Mouse (Mus musculus): ENCODE data around the gene March1. TPM values are rescaled to one million over a fixed set of nuclear protein-coding genes. Genes with fewer than 3 reads are reported as not detected.

Gene March1
- 1 to 10 TPM; 1.2 to 1.6 TPM for polyA plus RNA-seq (2017; shearing (Covaris generic))

- no peak for ATAC-seq
Observed at GRCm38 (mm10) chr8:65617871-65618751, at the start of gene March1. Gene March1 (plus strand): TSS chr8:65617900.

- ATAC-seq = no peak
Observed at GRCm38 (mm10) chr8:65586909-65587308, 30.8 kb upstream of the March1 start.

DNA sequence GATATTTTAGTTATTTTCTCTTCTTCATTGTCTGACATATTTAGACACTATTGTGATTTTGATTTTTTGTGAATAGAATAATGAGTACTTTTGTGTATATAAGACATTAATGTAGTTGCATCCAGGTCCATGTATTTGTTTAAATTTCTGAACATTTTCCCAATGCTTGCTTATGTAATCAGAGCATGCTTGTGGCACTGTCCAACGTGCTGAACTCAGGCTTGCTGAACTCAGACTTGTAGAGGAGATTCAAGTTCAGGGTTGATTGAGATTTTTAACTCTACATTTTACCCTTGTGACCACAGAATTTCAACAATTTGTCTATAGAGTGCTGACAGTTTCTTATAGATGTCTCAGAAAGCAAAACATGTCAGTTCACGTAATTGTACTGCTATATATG, 14.5 kb upstream of the March1 start:
- no peak for ATAC-seq

GRCm38 (mm10) chr8:65609509-65609908, 8.2 kb upstream of the March1 start:
- ATAC-seq = no peak

DNA sequence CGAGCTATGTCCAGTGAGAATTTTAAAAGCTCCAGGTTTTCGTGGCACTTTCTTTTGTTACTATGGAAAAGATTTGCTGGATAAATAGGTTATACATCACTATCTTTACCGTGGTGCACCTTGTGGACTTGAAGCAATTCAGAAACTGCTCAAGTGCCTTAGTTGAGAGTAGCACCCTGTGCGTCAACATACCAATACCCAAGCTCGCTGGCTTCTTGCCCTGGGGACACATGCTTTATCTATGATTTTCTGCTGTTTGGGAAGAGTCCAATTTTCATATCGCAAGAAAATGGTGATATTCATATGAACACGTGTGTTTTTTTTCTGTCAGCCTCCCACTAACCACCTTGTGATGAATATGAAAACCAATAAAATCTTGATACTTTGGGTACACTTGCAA, 1.3 kb downstream of the March1 start:
- no peak for ATAC-seq

- ATAC-seq = no peak
Observed at GRCm38 (mm10) chr8:65644931-65645330, 27.2 kb downstream of the March1 start.

- ATAC-seq = no peak
Observed at GRCm38 (mm10) chr8:65645502-65645901, 27.8 kb downstream of the March1 start.

DNA sequence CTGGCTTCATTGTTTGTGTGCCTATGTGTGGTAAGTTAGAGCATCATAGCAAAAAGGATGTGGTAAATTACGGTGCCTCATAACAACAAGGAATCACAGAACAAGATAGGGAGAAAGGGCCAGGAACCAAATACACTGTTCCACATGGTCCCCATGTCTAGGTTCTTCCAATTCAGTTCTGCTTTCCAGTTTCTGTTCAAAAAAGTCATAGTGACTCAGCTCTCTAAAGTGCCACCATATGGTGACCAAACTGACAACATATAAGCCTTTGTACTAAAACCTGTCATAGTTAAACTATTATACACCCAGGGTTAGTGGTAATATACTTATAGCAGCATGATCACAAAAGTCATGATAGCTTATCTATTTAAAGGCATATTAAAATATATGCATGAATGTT, 28.2 kb downstream of the March1 start:
- ATAC-seq = no peak

GRCm38 (mm10) chr8:65655924-65656323, 38.2 kb downstream of the March1 start:
- no peak for ATAC-seq

DNA sequence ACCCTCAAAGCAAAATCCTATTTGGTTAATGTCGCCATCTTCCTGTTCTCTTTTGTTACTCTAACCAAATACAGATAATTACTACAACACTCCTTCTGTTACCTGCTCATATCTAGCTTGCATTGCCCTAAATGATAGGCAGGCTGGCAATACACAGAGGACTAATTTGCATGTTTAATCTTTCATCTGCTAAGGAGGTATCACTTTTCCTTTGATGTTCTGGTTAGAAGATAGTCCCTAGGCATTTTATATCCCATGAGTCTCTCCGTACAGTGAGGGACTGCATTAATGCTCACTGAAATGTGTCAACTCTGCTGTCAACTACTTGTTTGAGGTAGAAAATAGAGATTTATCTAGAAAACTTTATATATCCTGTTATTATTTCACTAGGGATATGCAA, 44.2 kb downstream of the March1 start:
- ATAC-seq = no peak

DNA sequence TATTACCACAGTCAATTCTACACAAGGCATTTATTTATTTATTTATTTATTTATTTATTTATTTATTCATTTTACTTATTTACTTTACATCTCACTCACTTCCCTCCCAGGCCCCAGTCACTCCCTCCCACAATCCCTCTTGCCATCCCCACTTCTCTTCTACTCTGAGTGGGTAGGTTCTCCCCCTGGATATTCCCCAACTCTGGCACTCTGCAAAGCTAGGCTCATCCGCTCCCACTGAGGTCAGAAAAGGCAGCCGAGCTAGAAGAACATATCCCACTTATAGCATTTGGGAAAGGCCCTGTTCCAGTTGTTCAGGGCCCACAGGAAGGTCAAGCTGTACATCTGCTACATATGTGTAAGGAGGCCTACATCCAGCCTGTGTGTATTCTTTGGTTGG, 48.1 kb downstream of the March1 start:
- no peak for ATAC-seq

GRCm38 (mm10) chr8:65743066-65743465, 125.4 kb downstream of the March1 start:
- ATAC-seq = no peak

DNA sequence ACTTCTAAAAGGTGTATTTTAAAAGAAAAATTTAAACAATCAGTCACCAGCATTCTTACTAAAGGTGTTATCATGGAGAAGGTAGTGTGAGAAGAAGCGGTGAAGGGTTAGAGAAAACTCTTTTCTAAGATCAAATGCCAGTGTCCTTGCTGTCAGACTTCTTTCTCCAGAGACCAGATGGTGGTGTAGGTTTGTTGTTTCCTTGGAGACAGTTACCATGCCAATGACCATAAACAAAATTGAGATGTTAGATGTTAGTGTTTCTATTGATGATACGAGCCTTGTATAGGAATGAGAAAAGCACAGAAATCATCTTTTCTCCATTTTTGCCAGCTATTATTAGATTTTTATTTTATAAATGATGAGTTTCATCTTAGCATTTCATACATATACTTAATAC, 158.1 kb downstream of the March1 start:
- no peak for ATAC-seq

DNA sequence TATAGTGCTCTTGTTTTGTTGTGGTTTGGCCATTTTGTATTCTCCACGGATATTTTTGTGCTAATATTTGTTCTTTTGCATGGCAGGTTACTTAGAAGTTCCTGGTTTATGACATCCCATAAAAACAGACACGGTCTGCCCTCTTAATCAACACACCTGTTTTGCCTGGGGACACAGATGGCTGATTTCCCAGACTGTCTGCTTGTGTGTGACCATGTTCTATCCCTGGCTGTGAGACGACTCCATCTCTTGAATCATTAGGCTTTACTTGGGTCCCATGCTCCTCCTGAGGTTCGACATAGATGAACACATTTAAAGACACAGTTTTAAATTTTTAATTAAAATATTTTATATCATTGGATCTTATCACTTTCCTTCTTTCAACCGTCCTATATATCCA, 163.5 kb downstream of the March1 start:
- ATAC-seq = no peak

DNA sequence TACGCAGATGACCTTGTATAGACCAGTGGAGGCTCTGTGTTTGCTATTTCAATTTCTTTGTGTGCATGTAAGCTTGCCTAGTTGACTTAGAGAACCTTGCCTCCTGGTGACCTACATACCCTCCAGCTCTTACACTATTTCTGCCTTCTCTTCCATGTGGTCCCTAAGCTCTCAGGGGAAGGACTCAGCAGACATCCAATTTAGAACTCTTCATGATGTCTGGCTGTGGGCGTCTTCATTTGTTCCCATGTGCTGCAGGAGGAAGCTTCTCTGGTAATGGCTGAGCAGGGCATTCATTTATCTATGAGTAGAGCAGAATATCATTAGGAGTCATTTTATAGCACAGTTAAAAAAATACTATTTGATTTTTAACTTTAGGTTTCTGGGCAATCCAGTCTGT, 195.3 kb downstream of the March1 start:
- ATAC-seq = no peak

DNA sequence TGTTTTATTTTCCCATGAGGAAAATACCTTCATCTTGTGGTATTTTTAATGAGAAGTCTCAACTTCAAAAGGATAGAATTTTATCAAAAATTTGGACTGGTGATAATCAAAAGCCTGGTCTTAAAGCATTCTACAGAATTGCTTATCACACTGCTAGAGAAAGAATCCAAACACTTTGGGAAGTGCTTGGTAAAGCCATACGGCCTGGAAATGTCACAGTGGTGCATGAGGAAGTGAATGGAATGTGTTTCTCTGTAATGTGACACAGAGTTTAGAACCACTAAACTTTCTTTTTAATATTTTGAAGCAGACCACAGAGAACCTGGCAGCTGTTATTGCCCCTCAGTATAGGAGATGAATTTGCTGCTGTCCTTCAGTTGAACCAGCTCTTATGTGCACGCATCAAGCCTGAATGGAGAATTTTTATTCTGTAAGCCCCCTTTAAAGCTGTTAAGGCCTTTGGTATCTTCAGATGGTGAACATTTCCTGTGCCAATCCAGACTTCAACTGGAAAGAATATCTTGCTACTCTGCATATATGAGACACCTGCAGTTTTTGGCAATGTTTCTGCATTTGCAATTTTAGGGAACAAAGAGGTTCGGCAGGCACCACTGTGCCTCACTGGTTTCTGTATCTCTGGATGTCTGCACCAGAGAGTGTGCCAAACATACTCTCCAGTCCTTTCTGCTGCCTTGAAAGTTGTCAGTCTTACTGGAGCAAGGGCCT, 304.8 kb downstream of the March1 start:
- no peak for ATAC-seq

DNA sequence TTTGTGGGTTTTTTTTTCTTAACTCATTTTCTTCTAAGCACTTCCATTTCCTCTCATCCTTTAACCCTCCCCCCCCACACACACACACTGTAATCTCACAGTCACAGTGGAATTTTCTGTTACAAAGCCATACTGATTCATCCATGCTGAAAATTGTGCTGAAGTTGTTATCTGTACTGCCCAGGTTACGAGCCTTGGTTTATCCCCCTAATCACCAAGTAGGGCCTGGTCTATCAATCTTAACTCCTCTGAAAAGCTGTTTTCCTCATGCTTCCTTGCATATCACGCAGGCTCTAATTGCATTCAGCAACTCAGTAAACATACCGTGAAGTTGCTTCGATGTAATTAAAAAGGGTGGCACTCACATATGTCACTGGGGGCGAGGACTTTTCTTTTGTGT, 339.2 kb downstream of the March1 start:
- ATAC-seq = no peak

DNA sequence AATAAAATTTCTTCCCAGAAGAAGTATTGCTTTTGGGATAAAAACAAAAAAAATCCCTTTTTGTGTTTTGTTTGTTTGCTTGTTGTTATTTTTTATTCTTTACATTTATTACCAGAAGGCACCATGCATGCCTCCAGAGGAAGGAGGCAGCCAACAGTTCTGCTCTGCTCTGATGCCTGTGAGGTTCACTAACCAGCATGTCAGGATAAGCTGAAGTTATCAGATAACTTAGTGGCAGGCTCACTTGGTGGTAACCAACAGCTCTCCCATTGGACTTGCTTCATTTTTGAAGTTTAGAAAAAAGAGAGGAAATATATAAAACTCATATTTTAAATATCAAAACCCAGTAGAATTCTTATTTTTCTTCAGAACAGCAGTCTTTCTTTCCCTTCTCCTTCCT, 339.8 kb downstream of the March1 start:
- ATAC-seq = no peak

DNA sequence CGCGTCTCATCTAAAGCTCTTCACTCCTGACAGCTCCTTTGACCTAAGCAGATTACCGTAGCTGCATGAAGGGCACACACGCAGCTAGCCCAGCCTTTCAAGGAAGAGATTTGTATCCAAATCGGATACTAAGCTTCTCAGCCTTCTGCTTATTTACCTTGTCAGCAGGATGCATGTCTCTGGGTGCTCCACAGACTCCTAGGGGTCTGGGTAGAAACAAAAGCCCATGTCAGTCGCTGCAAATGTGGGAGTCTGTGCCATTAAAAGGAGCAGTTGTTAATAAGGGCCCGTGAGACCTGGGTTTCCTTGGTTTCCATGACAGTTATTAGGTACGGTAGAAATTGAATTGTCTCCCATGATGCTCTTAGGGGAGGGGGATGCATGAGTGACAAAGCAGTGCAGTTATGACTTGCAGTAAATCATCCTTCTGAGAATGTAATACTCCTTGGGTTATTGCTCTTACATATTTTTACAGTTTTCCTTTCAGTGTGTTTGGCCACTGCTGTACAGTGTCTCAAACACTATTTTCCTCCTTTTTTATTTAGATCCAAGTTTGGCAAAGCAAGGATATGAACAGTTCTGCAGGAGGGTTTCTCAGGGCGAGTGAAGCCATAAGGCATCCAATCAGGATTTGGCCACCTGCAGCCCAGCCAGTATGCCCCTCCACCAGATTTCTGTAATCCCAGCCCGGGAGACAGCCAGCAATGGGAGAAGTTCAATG, 349.0 kb downstream of the March1 start:
- ATAC-seq = no peak

GRCm38 (mm10) chr8:65967223-65967778, 349.6 kb downstream of the March1 start:
- no peak for ATAC-seq

DNA sequence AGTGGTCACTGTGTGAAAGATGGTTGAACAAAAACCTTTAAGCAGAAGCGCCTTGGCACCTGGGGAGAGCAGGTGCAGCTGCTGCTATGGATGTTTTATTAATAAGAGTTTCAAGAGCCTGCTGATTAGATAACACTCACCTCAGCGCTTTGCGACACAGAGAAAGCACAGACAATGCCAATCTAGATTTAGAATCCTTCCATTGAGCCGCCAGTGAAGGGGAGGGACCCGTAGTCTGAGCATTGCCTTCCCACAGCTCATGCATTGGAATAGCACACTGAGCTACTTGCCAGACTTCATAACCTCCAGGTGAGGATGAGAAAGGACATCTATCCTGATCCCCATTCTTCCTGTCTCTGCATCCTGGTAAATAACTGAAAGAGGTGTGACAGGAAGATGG, 359.2 kb downstream of the March1 start:
- ATAC-seq = no peak

DNA sequence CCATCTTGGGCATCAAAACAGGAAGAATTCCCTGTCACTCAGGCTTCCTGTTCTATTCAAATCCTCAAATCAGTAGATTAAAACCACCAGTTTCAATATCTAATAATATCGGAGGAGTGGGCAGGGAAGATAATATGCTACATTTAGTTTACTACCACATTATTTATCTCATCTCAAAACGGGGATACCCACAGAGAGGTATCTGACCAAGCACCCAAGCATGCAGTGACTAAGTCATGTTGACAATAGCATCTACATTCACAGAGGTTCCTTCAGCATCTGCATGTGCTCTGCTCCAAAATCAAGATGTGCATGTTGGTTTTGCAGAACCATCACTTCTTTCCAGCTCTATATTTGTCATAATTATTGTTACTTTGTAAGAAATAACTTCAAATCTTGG, 364.3 kb downstream of the March1 start:
- ATAC-seq = no peak

DNA sequence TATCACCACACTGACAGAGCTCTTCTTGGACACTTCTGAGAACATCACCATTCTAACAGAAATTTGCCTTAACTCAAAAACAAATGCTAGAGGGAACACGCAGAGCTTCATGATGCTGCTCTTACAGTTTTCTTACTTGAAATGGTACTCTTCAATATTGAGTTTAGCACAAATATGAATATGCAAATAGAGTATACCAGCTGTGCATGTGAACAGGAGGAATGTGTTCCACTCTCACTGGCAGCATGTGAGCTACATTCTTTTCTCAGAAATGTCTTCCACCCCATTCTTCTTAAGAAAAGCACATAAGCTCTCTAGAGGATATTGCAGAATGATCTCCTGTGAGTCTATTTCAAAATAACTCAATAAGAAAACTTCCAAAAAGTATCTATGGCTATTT, 370.0 kb downstream of the March1 start:
- no peak for ATAC-seq
